In genomic region chr2:173365441-173366166, GRCm38 (mm10) we compare ENCODE assay signal across 10 mouse cellular contexts.
A peak's percentile ranks its signal among the peaks of the same experiment; 100 is the strongest.
DNase-seq lines count a peak whose midpoint lies in the region; ATAC-seq and TF ChIP-seq lines count a peak whose summit lies in the region.
"Had no signal": no experiment of that assay in that cellular context is flagged by ENCODE, and none has a peak within 500 bp of the region (broad histone marks: within the 10 kb centered on the region; RNA-seq: fewer than 3 reads in every experiment).

No protein-coding gene starts in this region.

- intact Hi-C loops in heart, postnatal 10 days (cut with DNase I): no loop called here

- 16% methylated on average over 24 of the region's 24 CpGs for WGBS in heart, embryonic 16.5 days
- WGBS in forebrain, embryonic 12.5 days: 15% methylated on average over 24 of the region's 24 CpGs
- 5% methylated on average over 24 of the region's 24 CpGs for WGBS in limb, embryonic 14.5 days

- H3K9me3 ChIP-seq in heart, embryonic 16.5 days (replicated peaks; ENCODE audit: control insufficient read depth, low read length): no peaks in the 10 kb centered on the region
- H3K9me3 ChIP-seq in ES-Bruce4 (replicated peaks; ENCODE audit: control insufficient read depth, insufficient read depth, low read length, poor library complexity, severe bottlenecking): no peaks in the 10 kb centered on the region
- H3K9me3 ChIP-seq in forebrain, embryonic 12.5 days: no peaks in the 10 kb centered on the region
- no peaks in the 10 kb centered on the region for H3K9me3 ChIP-seq in limb, embryonic 14.5 days (ENCODE audit: control insufficient read depth, low read length)

- H3K4me1 ChIP-seq in heart, embryonic 16.5 days (ENCODE audit: control insufficient read depth, insufficient read depth, low read length): peaks cover 6% of the 10 kb centered on the region
- H3K4me1 ChIP-seq in ES-Bruce4 (ENCODE audit: control insufficient read depth, insufficient read depth, low read length): peaks cover 3% of the 10 kb centered on the region
- peaks cover 15% of the 10 kb centered on the region for H3K4me1 ChIP-seq in forebrain, embryonic 12.5 days
- peaks cover 29% of the 10 kb centered on the region for H3K4me1 ChIP-seq in limb, embryonic 14.5 days (ENCODE audit: control insufficient read depth, insufficient read depth, low read length)

- peak overlapping the region; percentile 36; the same call in 1 of the 2 replicates for H3K9ac ChIP-seq in heart, embryonic 16.5 days (ENCODE audit: low read length)
- H3K9ac ChIP-seq in ES-Bruce4 (ENCODE audit: low read depth, poor library complexity, severe bottlenecking): peak overlapping the region; percentile 47; the same call in 1 of the 2 replicates
- no peak overlapping the region; the same call in 1 of the 2 replicates for H3K9ac ChIP-seq in forebrain, embryonic 12.5 days
- H3K9ac ChIP-seq in limb, embryonic 14.5 days (ENCODE audit: low read depth, low read length, severe bottlenecking): peak overlapping the region; percentile 1; the same call in 1 of the 2 replicates

- H3K27ac ChIP-seq in heart, embryonic 16.5 days (ENCODE audit: low read length): no peak overlapping the region
- H3K27ac ChIP-seq in ES-Bruce4 (ENCODE audit: insufficient read depth, low read length): no peak overlapping the region
- no peak overlapping the region; the same call in 1 of the 2 replicates for H3K27ac ChIP-seq in forebrain, embryonic 12.5 days
- H3K27ac ChIP-seq in limb, embryonic 14.5 days (replicated peaks; ENCODE audit: low read depth, low read length): no peak overlapping the region
- H3K27ac ChIP-seq: gastrocnemius, adult 2 months had no signal

- H3K36me3 ChIP-seq in heart, embryonic 16.5 days (ENCODE audit: control insufficient read depth, insufficient read depth): no peaks in the 10 kb centered on the region
- H3K36me3 ChIP-seq in ES-Bruce4 (ENCODE audit: control insufficient read depth, insufficient read depth, low read length, poor library complexity, severe bottlenecking): no peaks in the 10 kb centered on the region
- H3K36me3 ChIP-seq in forebrain, embryonic 12.5 days (replicated peaks): no peaks in the 10 kb centered on the region
- H3K36me3 ChIP-seq in limb, embryonic 14.5 days (ENCODE audit: control insufficient read depth, insufficient read depth, low read length): no peaks in the 10 kb centered on the region

- TF ChIP-seq EP300 in ES-Bruce4 (IDR thresholded peaks at IDR 0.05; ENCODE audit: insufficient read depth, low read depth, low read length): no peak

- no peak for TF ChIP-seq POLR2A in ES-Bruce4 (IDR thresholded peaks at IDR 0.05; ENCODE audit: insufficient read depth, low read length)
- no peak for TF ChIP-seq POLR2A in limb, embryonic 14.5 days (IDR thresholded peaks at IDR 0.05; ENCODE audit: borderline replicate concordance, extremely low read depth, insufficient read depth, insufficient read length)

- peak overlapping the region; percentile 41 for H3K4me3 ChIP-seq in heart, embryonic 16.5 days (ENCODE audit: low read length)
- H3K4me3 ChIP-seq in ES-Bruce4 (ENCODE audit: low read depth, low read length): peak overlapping the region; percentile 51
- H3K4me3 ChIP-seq in forebrain, embryonic 12.5 days (replicated peaks): peak overlapping the region; percentile 24
- H3K4me3 ChIP-seq in limb, embryonic 14.5 days (replicated peaks; ENCODE audit: low read length): no peak overlapping the region
- H3K4me3 ChIP-seq: gastrocnemius, adult 2 months had no signal

- TF ChIP-seq CTCF in ES-Bruce4 (IDR thresholded peaks at IDR 0.05; ENCODE audit: low read depth, low read length): no peak

- H3K27me3 ChIP-seq in heart, embryonic 16.5 days (ENCODE audit: control insufficient read depth, insufficient read depth, low read length): peaks cover 5% of the 10 kb centered on the region; the same call in 1 of the 2 replicates
- no peaks in the 10 kb centered on the region for H3K27me3 ChIP-seq in ES-Bruce4 (ENCODE audit: control insufficient read depth, insufficient read depth, low read length, poor library complexity, severe bottlenecking)
- peaks cover 21% of the 10 kb centered on the region; the same call in 1 of the 2 replicates for H3K27me3 ChIP-seq in forebrain, embryonic 12.5 days
- H3K27me3 ChIP-seq in limb, embryonic 14.5 days (ENCODE audit: control insufficient read depth, insufficient read depth, low read length): no peaks in the 10 kb centered on the region; the same call in 1 of the 2 replicates

- no peak for DNase-seq in heart, postnatal 10 days
- DNase-seq in limb, embryonic 14.5 days (ENCODE audit: low spot score): no peak
- DNase-seq in Muller cell, postnatal 12 days (ENCODE audit: inconsistent ontology term): no peak
- DNase-seq in cerebellum, adult 11-12 months: no peak
- DNase-seq in urinary bladder, postnatal 36 days (ENCODE audit: low spot score in 2 of 2): no peak
- DNase-seq: cerebellum, adult 9-10 months; gastrocnemius, adult 2 months had no signal

- no peak for ATAC-seq in heart, embryonic 16.5 days (replicated peaks; ENCODE audit: extremely low read depth, insufficient read depth, low FRiP score)
- ATAC-seq in forebrain, embryonic 12.5 days (ENCODE audit: low FRiP score): no peak; the same call in 1 of the 2 replicates
- no peak for ATAC-seq in limb, embryonic 14.5 days (ENCODE audit: low FRiP score, low read depth)

- peak overlapping the region; percentile 59 for H3K4me2 ChIP-seq in heart, embryonic 16.5 days (ENCODE audit: low read depth, low read length)
- peak overlapping the region; percentile 48 for H3K4me2 ChIP-seq in forebrain, embryonic 12.5 days
- H3K4me2 ChIP-seq in limb, embryonic 14.5 days (replicated peaks; ENCODE audit: low read depth, low read length, severe bottlenecking): peak overlapping the region; percentile 16
